Comparison of ENCODE assay signal across 14 mouse cellular contexts in the genomic region with DNA sequence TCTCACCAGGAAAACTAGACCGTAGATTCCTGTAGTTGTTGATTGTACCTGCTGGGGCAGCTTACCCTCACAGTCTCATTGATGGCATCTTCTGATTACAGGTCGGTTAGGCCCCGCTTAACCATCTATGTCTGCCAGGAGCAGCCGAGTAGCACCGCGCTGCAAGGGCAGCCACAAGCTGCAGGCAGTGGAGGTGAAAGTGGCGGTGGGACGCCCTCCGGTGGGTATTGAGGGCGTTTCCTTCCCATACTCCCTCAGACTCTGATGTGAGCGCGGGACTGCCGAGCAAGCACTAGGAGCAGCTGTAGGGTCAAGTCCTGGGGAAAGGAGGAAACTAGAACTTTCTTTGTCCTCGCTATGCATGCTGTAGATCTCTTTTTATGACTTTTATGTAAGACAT. TPM values are rescaled to one million over a fixed set of nuclear protein-coding genes. Genes with fewer than 3 reads are reported as not detected.
DNase-seq lines count a peak whose midpoint lies in the region; ATAC-seq and TF ChIP-seq lines count a peak whose summit lies in the region.
"Had no signal": no experiment of that assay in that cellular context is flagged by ENCODE, and none has a peak within 500 bp of the region (broad histone marks: within the 10 kb centered on the region; RNA-seq: fewer than 3 reads in every experiment).

No protein-coding gene starts in this region.

- no peak overlapping the region for H3K4me2 ChIP-seq in intestine, embryonic 14.5 days (ENCODE audit: low read length)
- no peak overlapping the region for H3K4me2 ChIP-seq in intestine, embryonic 15.5 days (replicated peaks)
- H3K4me2 ChIP-seq in liver, embryonic 14.5 days (ENCODE audit: low read depth), result peak overlapping the region; percentile 76

- peaks cover 90% of the 10 kb centered on the region for H3K36me3 ChIP-seq in intestine, embryonic 14.5 days (ENCODE audit: control insufficient read depth, insufficient read depth, low read length)
- peaks cover 35% of the 10 kb centered on the region for H3K36me3 ChIP-seq in intestine, embryonic 15.5 days
- peaks cover 69% of the 10 kb centered on the region for H3K36me3 ChIP-seq in ES-Bruce4 (ENCODE audit: control insufficient read depth, insufficient read depth, low read length, poor library complexity, severe bottlenecking)
- H3K36me3 ChIP-seq in liver, embryonic 14.5 days (replicated peaks; ENCODE audit: control insufficient read depth, insufficient read depth, low read depth), result peaks cover 74% of the 10 kb centered on the region

- WGBS in intestine, embryonic 14.5 days, result 90% methylated on average over 14 of the region's 14 CpGs
- 93% methylated on average over 14 of the region's 14 CpGs for WGBS in intestine, embryonic 15.5 days
- WGBS in liver, embryonic 14.5 days (ENCODE audit: insufficient replicate concordance), result 40% methylated on average over 14 of the region's 14 CpGs

- no peak overlapping the region for H3K27ac ChIP-seq in intestine, embryonic 14.5 days (ENCODE audit: low read depth)
- H3K27ac ChIP-seq in intestine, embryonic 15.5 days, result no peak overlapping the region
- no peak overlapping the region for H3K27ac ChIP-seq in ES-Bruce4 (ENCODE audit: insufficient read depth, low read length)
- peak overlapping the region; percentile 99 for H3K27ac ChIP-seq in liver, embryonic 14.5 days
- H3K27ac ChIP-seq: forebrain, embryonic 10.5 days; gastrocnemius, adult 2 months; hindbrain, embryonic 10.5 days; limb, embryonic 10.5 days; macrophage had no signal

- no peaks in the 10 kb centered on the region for H3K9me3 ChIP-seq in intestine, embryonic 14.5 days (ENCODE audit: control insufficient read depth, low read length)
- no peaks in the 10 kb centered on the region for H3K9me3 ChIP-seq in intestine, embryonic 15.5 days
- H3K9me3 ChIP-seq in ES-Bruce4 (replicated peaks; ENCODE audit: control insufficient read depth, insufficient read depth, low read length, poor library complexity, severe bottlenecking), result no peaks in the 10 kb centered on the region
- H3K9me3 ChIP-seq in liver, embryonic 14.5 days (ENCODE audit: control insufficient read depth, low read length), result no peaks in the 10 kb centered on the region
- H3K9me3 ChIP-seq: forebrain, embryonic 10.5 days; hindbrain, embryonic 10.5 days; limb, embryonic 10.5 days had no signal

- TF ChIP-seq POLR2A in ES-Bruce4 (IDR thresholded peaks at IDR 0.05; ENCODE audit: insufficient read depth, low read length), result no peak

- ATAC-seq in intestine, embryonic 14.5 days (replicated peaks; ENCODE audit: low FRiP score, low TSS enrichment, low read depth), result no peak
- no peak for ATAC-seq in intestine, embryonic 15.5 days
- ATAC-seq in liver, embryonic 14.5 days (ENCODE audit: insufficient read depth), result peak; percentile 36
- no peak for ATAC-seq in megakaryocyte, adult 5-6 weeks (ENCODE audit: poor library complexity, severe bottlenecking)
- ATAC-seq: activated CD4-positive, CD25-positive, alpha-beta regulatory T cell, adult 4 months had no signal

- H3K27me3 ChIP-seq in intestine, embryonic 14.5 days (replicated peaks; ENCODE audit: control insufficient read depth, insufficient read depth, low read length), result no peaks in the 10 kb centered on the region
- no peaks in the 10 kb centered on the region for H3K27me3 ChIP-seq in intestine, embryonic 15.5 days (replicated peaks)
- H3K27me3 ChIP-seq in ES-Bruce4 (ENCODE audit: control insufficient read depth, insufficient read depth, low read length, poor library complexity, severe bottlenecking), result no peaks in the 10 kb centered on the region
- H3K27me3 ChIP-seq in liver, embryonic 14.5 days (ENCODE audit: control insufficient read depth, insufficient read depth, low read length), result no peaks in the 10 kb centered on the region

- no peak overlapping the region for H3K4me3 ChIP-seq in intestine, embryonic 14.5 days (ENCODE audit: low read depth, low read length)
- H3K4me3 ChIP-seq in intestine, embryonic 15.5 days (replicated peaks), result no peak overlapping the region
- no peak overlapping the region for H3K4me3 ChIP-seq in ES-Bruce4 (ENCODE audit: low read depth, low read length)
- H3K4me3 ChIP-seq in liver, embryonic 14.5 days (ENCODE audit: insufficient read depth in 1 of 2, low read depth in 2 of 2, low read length in 2 of 2), result peak overlapping the region; percentile 69 to 79
- H3K4me3 ChIP-seq: forebrain, embryonic 10.5 days; gastrocnemius, adult 2 months; hindbrain, embryonic 10.5 days; limb, embryonic 10.5 days had no signal

- no peak overlapping the region for H3K9ac ChIP-seq in intestine, embryonic 14.5 days (ENCODE audit: low read length)
- H3K9ac ChIP-seq in intestine, embryonic 15.5 days, result no peak overlapping the region
- no peak overlapping the region for H3K9ac ChIP-seq in ES-Bruce4 (ENCODE audit: low read depth, poor library complexity, severe bottlenecking)
- H3K9ac ChIP-seq in liver, embryonic 14.5 days (replicated peaks), result peak overlapping the region; percentile 88

- no peaks in the 10 kb centered on the region for H3K4me1 ChIP-seq in intestine, embryonic 14.5 days (replicated peaks; ENCODE audit: control insufficient read depth, insufficient read depth, low read length)
- H3K4me1 ChIP-seq in intestine, embryonic 15.5 days (replicated peaks), result no peaks in the 10 kb centered on the region
- no peaks in the 10 kb centered on the region for H3K4me1 ChIP-seq in ES-Bruce4 (ENCODE audit: control insufficient read depth, insufficient read depth, low read length)
- H3K4me1 ChIP-seq in liver, embryonic 14.5 days (replicated peaks; ENCODE audit: control insufficient read depth in 2 of 2, insufficient read depth in 2 of 2, low read length in 1 of 2), result peaks cover 30 to 40% of the 10 kb centered on the region in 2 experiments
- H3K4me1 ChIP-seq: forebrain, embryonic 10.5 days; hindbrain, embryonic 10.5 days; limb, embryonic 10.5 days had no signal

- peak; percentile 49 for DNase-seq in intestine, embryonic 14.5 days (ENCODE audit: low spot score)
- DNase-seq in R1 (ENCODE audit: low read depth, low spot score), result peak; percentile 46
- DNase-seq in liver, embryonic 14.5 days (ENCODE audit: low read depth in 3 of 3, low spot score in 3 of 3), result peak; percentile 41 to 57 (median 47)
- DNase-seq in Muller cell, postnatal 12 days (ENCODE audit: inconsistent ontology term), result no peak
- no peak for DNase-seq in layer of hippocampus, adult 8-10 months (ENCODE audit: low spot score in 2 of 2)
- DNase-seq: gastrocnemius, adult 2 months had no signal

- TF ChIP-seq EP300 in ES-Bruce4 (IDR thresholded peaks at IDR 0.05; ENCODE audit: insufficient read depth, low read depth, low read length), result no peak
- TF ChIP-seq EP300 in liver, embryonic 14.5 days (IDR thresholded peaks at IDR 0.05; ENCODE audit: low read depth), result peak; percentile 35

- TF ChIP-seq CTCF in ES-Bruce4 (IDR thresholded peaks at IDR 0.05; ENCODE audit: low read depth, low read length), result peak; percentile 41
- TF ChIP-seq CTCF in liver, embryonic 14.5 days (IDR thresholded peaks at IDR 0.05; ENCODE audit: low read depth), result peak; percentile 89

RNA-seq across cellular contexts. Expression of gene Ubp1, which starts 39.3 kb away (rescaled TPM):
- 42.1 and 44.6 TPM in 2 replicates for polyA plus RNA-seq in intestine, embryonic 14.5 days (2014; fragmentation: Nextera tagmentation; extraction: Ambion mirVana)
- polyA plus RNA-seq in intestine, embryonic 15.5 days (2015; fragmentation: Nextera tagmentation; extraction: Ambion mirVana), result 29.3 and 29.5 TPM in 2 replicates
- 102 and 111 TPM in 2 replicates for polyA plus RNA-seq in ES-Bruce4 (2011; ENCODE audit: insufficient read depth, insufficient read length, low read depth, missing spikeins)
- 58.6 and 72.6 TPM in 2 replicates for polyA plus RNA-seq in liver, embryonic 14.5 days (2012; rRNA removed)
- polyA plus RNA-seq in liver, embryonic 14.5 days (2014; fragmentation: Nextera tagmentation; extraction: Ambion mirVana), result 46.0 and 55.4 TPM in 2 replicates
- 10 to 100 TPM; 68.5 to 87.8 (median 80.9) TPM for total RNA-seq in layer of hippocampus, adult 8-10 months (2022)
- 59.3 and 63.4 TPM in 2 replicates for total RNA-seq in megakaryocyte, adult 5-6 weeks (2015)
- 65.0 and 70.5 TPM in 2 replicates for total RNA-seq in megakaryocyte, adult 5-6 weeks (2017)

Comparison
In these comparisons a context has a peak if more than half of its experiments do, and no peak if none do; other contexts are left out.
1. DNase-seq: peak in intestine, embryonic 14.5 days (single experiment), R1 (single experiment) and liver, embryonic 14.5 days (3 of 3); none in Muller cell, postnatal 12 days (single experiment) and layer of hippocampus, adult 8-10 months (0 of 2).
2. H3K4me3 ChIP-seq: peak in liver, embryonic 14.5 days (2 of 2); none in intestine, embryonic 14.5 days (single experiment), intestine, embryonic 15.5 days (single experiment) and ES-Bruce4 (single experiment).